Mouse (Mus musculus) intestine, embryonic 14.5 days (tissue): ENCODE measurements around the gene Nphp4. TPM values are rescaled to one million over a fixed set of nuclear protein-coding genes. Genes with fewer than 3 reads are reported as not detected.

Experiments used
- ATAC-seq: fragments of 200-750 bp; cut with Nextera tagmentation; replicated peaks from 2 replicates; pipeline ENCODE4 v1.8.0; 2017; ENCODE audit warnings: low read depth, moderate number of reproducible peaks, moderate TSS enrichment, moderate library complexity; ENCODE audit not compliant: low FRiP score, low TSS enrichment
- DNase-seq: peaks from one replicate; pipeline ENCODE4 v3.0.0-alpha.2; 2018; ENCODE audit warnings: low spot score
- H3K27ac ChIP-seq: fragments of 300-500 bp; sonication (generic); 2 replicates; pipeline ENCODE4 v1.5.1; 2014; ENCODE audit warnings: low read depth, mild to moderate bottlenecking, control low read depth
- H3K27me3 ChIP-seq: fragments of 300-500 bp; sonication (generic); replicated peaks from 2 replicates; pipeline ENCODE4 v1.6.1; 2014; ENCODE audit warnings: low read length, control low read depth; ENCODE audit not compliant: control insufficient read depth, insufficient read depth
- H3K36me3 ChIP-seq: fragments of 300-500 bp; sonication (generic); 2 replicates; pipeline ENCODE4 v1.6.1; 2014; ENCODE audit warnings: low read length, control low read depth; ENCODE audit not compliant: control insufficient read depth, insufficient read depth
- H3K4me1 ChIP-seq: fragments of 300-500 bp; sonication (generic); replicated peaks from 2 replicates; pipeline ENCODE4 v1.6.1; 2014; ENCODE audit warnings: low read length, control low read depth, mixed read lengths; ENCODE audit not compliant: control insufficient read depth, insufficient read depth
- H3K4me2 ChIP-seq: fragments of 300-500 bp; sonication (generic); 2 replicates; pipeline ENCODE4 v1.6.1; 2014; ENCODE audit warnings: low read length
- H3K4me3 ChIP-seq: fragments of 300-500 bp; sonication (generic); 2 replicates; pipeline ENCODE4 v1.5.1; 2014; ENCODE audit warnings: low read depth, low read length, control low read depth, mixed read lengths
- H3K9ac ChIP-seq: fragments of 300-500 bp; sonication (generic); 2 replicates; pipeline ENCODE4 v1.6.1; 2014; ENCODE audit warnings: mild to moderate bottlenecking, low read length
- H3K9me3 ChIP-seq: fragments of 300-500 bp; sonication (generic); 2 replicates; pipeline ENCODE4 v1.6.1; 2016; ENCODE audit warnings: low read length, control low read depth; ENCODE audit not compliant: control insufficient read depth
- whole genome bisulfite sequencing: fragments of 180-500 bp; shearing (Covaris S2); extraction: QIAGEN DNeasy Blood & Tissue Kit; methylation state at CpG from one replicate; pipeline ENCODE4 v1.1.7; 2014; 5-methylcytosine and 5-hydroxymethylcytosine counted together
- polyA plus RNA-seq: library from polyadenylated mRNA; unstranded; fragments of >200 nt; fragmentation: Nextera tagmentation; extraction: Ambion mirVana; gene quantifications from 2 replicates; pipeline ENCODE4 v1.2.1, GENCODE M21; 2014

Gene Nphp4
- polyA plus RNA-seq, 1 experiment from 2014 or later, result 2.7 TPM

GRCm38 (mm10) chr4:152539756-152540155 is 63.2 kb downstream of the Nphp4 start:
- Histone ChIP-seq H3K4me1 (no peaks in the 10 kb centered on the region; the same call in 1 of the 2 replicates), H3K27me3 (no peaks in the 10 kb centered on the region), H3K4me2 (no peak overlapping the region), H3K9me3 (no peaks in the 10 kb centered on the region), H3K9ac (no peak overlapping the region), H3K36me3 (no peaks in the 10 kb centered on the region), H3K4me3 (no peak overlapping the region), H3K27ac (no peak overlapping the region)
- ATAC-seq (no peak), DNase-seq (no peak)
- WGBS, result 93% methylated on average over 12 of the region's 12 CpGs

- no peak overlapping the region for H3K4me2 ChIP-seq
- WGBS, result 21% methylated on average over 9 of the region's 9 CpGs
- H3K4me3 ChIP-seq, result no peak overlapping the region
- H3K9ac ChIP-seq, result no peak overlapping the region
- no peaks in the 10 kb centered on the region for H3K9me3 ChIP-seq
- no peak overlapping the region for H3K27ac ChIP-seq
- no peaks in the 10 kb centered on the region for H3K36me3 ChIP-seq
- H3K4me1 ChIP-seq, result no peaks in the 10 kb centered on the region; the same call in 1 of the 2 replicates
- ATAC-seq, result no peak
- H3K27me3 ChIP-seq, result no peaks in the 10 kb centered on the region
- DNase-seq, result peak; percentile 63
Measured at GRCm38 (mm10) chr4:152541172-152541571, 64.7 kb downstream of the Nphp4 start.

GRCm38 (mm10) chr4:152542447-152542846 is 65.9 kb downstream of the Nphp4 start:
- H3K4me2 ChIP-seq, result no peak overlapping the region
- 96% methylated on average over 11 of the region's 11 CpGs for WGBS
- H3K27ac ChIP-seq, result no peak overlapping the region
- DNase-seq (no peak), ATAC-seq (no peak)
- H3K4me1 ChIP-seq, result no peaks in the 10 kb centered on the region; the same call in 1 of the 2 replicates
- H3K36me3 ChIP-seq, result no peaks in the 10 kb centered on the region
- no peaks in the 10 kb centered on the region for H3K9me3 ChIP-seq
- H3K27me3 ChIP-seq, result no peaks in the 10 kb centered on the region
- H3K4me3 ChIP-seq, result no peak overlapping the region
- no peak overlapping the region for H3K9ac ChIP-seq

- Histone ChIP-seq H3K27me3 (no peaks in the 10 kb centered on the region), H3K4me1 (no peaks in the 10 kb centered on the region), H3K27ac (no peak overlapping the region), H3K4me2 (no peak overlapping the region), H3K9ac (no peak overlapping the region), H3K9me3 (no peaks in the 10 kb centered on the region), H3K4me3 (no peak overlapping the region), H3K36me3 (no peaks in the 10 kb centered on the region)
- no peak for DNase-seq
- 67% methylated on average over 8 of the region's 8 CpGs for WGBS
- no peak for ATAC-seq
Measured at GRCm38 (mm10) chr4:152546481-152546880, 70.0 kb downstream of the Nphp4 start.

- Histone ChIP-seq H3K4me1 (no peaks in the 10 kb centered on the region), H3K27ac (no peak overlapping the region), H3K9me3 (no peaks in the 10 kb centered on the region), H3K4me2 (no peak overlapping the region; the same call in 1 of the 2 replicates), H3K36me3 (no peaks in the 10 kb centered on the region), H3K9ac (no peak overlapping the region), H3K27me3 (no peaks in the 10 kb centered on the region), H3K4me3 (no peak overlapping the region)
- WGBS, result 53% methylated on average over 37 of the region's 37 CpGs
- DNase-seq (no peak), ATAC-seq (no peak)
Measured at GRCm38 (mm10) chr4:152547886-152548663, 71.6 kb downstream of the Nphp4 start.

- WGBS, result 86% methylated on average over 18 of the region's 18 CpGs
- ATAC-seq (no peak), DNase-seq (no peak)
- Histone ChIP-seq H3K9me3 (no peaks in the 10 kb centered on the region), H3K27me3 (no peaks in the 10 kb centered on the region), H3K4me2 (no peak overlapping the region), H3K9ac (no peak overlapping the region), H3K4me1 (no peaks in the 10 kb centered on the region), H3K36me3 (no peaks in the 10 kb centered on the region), H3K27ac (no peak overlapping the region), H3K4me3 (no peak overlapping the region)
Measured at GRCm38 (mm10) chr4:152549507-152550202, 73.1 kb downstream of the Nphp4 start.

GRCm38 (mm10) chr4:152550203-152550549 is 73.7 kb downstream of the Nphp4 start:
- WGBS, result 85% methylated on average over 6 of the region's 6 CpGs
- no peak for ATAC-seq
- DNase-seq, result no peak

GRCm38 (mm10) chr4:152553582-152554285 is 77.2 kb downstream of the Nphp4 start:
- 90% methylated on average over 8 of the region's 8 CpGs for WGBS
- H3K4me2 ChIP-seq, result no peak overlapping the region
- H3K27ac ChIP-seq, result no peak overlapping the region
- H3K27me3 ChIP-seq, result no peaks in the 10 kb centered on the region
- peaks cover 7% of the 10 kb centered on the region; the same call in 1 of the 2 replicates for H3K4me1 ChIP-seq
- DNase-seq (no peak), ATAC-seq (no peak)
- no peaks in the 10 kb centered on the region for H3K9me3 ChIP-seq
- no peak overlapping the region for H3K4me3 ChIP-seq
- H3K9ac ChIP-seq, result no peak overlapping the region
- H3K36me3 ChIP-seq, result no peaks in the 10 kb centered on the region

More at GRCm38 (mm10) chr4:152550203-152550549, 73.7 kb downstream of the Nphp4 start:
- no peak overlapping the region for H3K9ac ChIP-seq
- H3K4me3 ChIP-seq, result no peak overlapping the region
- no peaks in the 10 kb centered on the region for H3K4me1 ChIP-seq
- H3K9me3 ChIP-seq, result no peaks in the 10 kb centered on the region
- no peaks in the 10 kb centered on the region for H3K27me3 ChIP-seq
- no peak overlapping the region for H3K27ac ChIP-seq
- H3K36me3 ChIP-seq, result no peaks in the 10 kb centered on the region
- no peak overlapping the region for H3K4me2 ChIP-seq
